Mouse (Mus musculus): ENCODE data around the gene Apmap.
"Not testable (repeated sequence)": the region's sequence is repeated elsewhere in the genome, so short reads cannot be mapped to it uniquely, and the experiment has no call there.

The Apmap gene

DNA sequence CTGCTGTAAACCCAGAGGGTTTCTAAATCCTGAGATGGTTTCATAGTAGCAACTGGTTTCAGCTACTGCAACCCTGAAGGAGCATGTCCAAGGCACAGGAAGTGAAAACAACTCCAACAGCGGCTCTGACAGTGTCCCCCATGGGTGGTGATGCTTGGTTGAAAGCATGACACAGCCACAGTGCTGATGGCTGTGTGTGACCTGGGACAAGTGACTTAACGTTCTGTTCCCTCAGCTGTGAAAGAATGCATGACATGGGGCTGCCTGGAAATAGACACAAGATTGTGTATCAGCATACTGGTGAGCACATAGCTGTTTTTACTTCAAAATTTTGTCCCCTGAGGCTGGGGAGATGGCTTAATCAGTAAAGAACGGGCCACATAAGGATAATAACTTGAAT lies 13.3 kb upstream of the Apmap start:
- DNase-seq (ENCODE audit: low spot score), result no peak

- DNase-seq (ENCODE audit: low spot score), result no peak
These were observed 1.7 kb upstream of the Apmap start for GRCm38 (mm10) chr2:150610097-150610496.

GRCm38 (mm10) chr2:150608872-150609560 lies 649 bp upstream of the Apmap start:
- DNase-seq (ENCODE audit: low spot score), result peak; percentile 90

DNA sequence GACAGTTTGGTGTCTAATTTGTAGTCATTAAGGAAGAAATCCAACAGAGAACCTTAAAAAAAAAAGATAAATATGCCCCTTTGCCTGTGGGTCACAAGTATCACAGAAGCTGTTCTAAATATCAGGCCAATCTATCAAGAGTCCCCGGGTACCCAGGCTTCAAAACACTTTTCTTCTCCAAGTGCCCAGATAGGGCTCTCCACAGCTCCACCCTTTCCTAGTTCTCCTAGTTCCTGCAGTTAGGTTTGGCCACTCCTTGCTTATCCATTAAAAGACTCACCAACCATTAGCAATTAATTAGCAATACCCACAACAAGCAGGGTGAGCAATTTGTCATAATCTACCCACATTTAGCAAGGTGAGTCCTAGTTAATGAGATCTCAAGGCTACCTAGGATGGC lies 1.3 kb downstream of the Apmap start:
- DNase-seq (ENCODE audit: low spot score), result no peak

DNA sequence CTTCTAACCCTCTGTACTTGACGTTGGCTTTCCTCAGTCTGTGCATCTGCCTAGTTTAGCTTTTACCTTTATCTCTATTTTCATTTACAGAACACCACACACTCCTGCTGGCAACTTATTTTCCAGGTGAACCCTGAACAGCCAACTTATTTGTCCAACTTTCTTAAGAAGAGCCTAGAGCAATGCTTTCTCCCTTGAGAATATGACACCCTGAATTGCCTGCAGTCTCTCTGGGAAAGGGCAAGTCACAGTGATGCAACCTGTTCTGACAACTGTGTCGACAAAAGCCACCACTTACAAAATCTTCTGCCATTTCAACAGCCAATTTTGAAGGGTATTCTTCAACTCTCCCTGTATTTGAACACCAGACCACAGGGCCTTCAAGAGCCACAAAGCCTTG lies 3.6 kb downstream of the Apmap start:
- DNase-seq (ENCODE audit: low spot score), result no peak

GRCm38 (mm10) chr2:150602166-150602565 lies 6.2 kb downstream of the Apmap start:
- no peak for DNase-seq (ENCODE audit: low spot score)

DNA sequence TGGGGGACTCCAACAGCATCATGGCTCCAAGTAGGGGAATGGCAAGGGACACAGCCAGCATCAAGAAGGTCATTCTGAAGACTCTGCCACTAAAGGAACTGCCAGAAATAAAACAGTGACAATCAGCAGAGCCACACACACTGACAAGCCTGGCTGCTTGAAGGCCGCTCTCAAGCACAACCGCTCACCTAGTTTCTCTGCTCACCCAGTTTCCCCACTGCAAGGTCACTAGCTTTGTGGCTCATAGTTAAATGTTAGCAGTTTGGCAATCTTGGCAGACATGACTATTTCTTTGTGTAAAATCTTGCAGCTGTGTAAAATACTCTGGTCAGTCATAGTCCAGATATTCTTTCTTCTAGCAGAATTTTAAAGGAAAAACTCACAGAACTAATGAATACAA lies 8.1 kb downstream of the Apmap start:
- DNase-seq (ENCODE audit: low spot score), result no peak

GRCm38 (mm10) chr2:150595411-150596190 lies 12.8 kb downstream of the Apmap start:
- no peak for DNase-seq (ENCODE audit: low spot score)

GRCm38 (mm10) chr2:150589076-150589475 lies 19.3 kb downstream of the Apmap start:
- DNase-seq (ENCODE audit: low spot score), result no peak

DNA sequence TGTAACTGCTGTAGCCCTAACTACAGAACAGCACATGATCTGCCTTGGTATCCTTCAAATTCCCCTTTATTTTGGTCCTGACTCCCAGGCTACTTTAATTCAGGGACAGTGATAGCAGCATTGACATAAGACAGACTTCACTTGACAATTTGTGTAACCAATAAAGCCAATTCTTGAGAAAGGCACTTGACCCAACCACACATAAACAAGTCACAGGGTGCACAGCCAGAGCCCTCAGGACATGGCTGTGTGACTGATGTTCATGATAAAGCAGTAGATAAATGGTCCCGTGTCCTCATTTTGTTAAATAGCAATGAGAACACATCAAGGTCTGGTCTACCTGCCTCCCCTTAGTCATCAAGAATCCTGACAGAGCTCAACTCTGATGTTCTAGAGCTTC lies 28.7 kb downstream of the Apmap start:
- no peak for DNase-seq (ENCODE audit: low spot score)

GRCm38 (mm10) chr2:150578603-150579002 lies 29.8 kb downstream of the Apmap start:
- DNase-seq (ENCODE audit: low spot score), result no peak

DNA sequence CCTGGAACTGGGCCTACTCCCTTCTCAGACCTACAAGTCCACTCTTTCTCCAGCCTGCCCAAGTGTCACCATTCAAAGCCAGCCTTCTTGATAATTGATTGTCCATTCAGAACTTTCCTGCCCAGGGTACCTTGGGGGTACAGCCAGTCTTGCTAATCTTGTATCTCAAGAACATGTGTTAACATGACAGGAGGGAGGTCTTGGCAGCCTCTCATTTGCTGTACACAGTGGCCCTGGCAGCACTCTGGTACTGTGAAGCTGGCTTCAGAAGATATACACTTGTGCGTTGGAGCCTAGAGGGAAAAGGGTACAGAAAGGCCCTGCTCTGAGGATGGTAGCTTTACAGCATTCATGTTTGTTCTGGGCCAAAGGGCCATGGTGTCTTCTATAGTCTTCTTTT lies 32.1 kb downstream of the Apmap start:
- DNase-seq (ENCODE audit: low spot score), result no peak

DNA sequence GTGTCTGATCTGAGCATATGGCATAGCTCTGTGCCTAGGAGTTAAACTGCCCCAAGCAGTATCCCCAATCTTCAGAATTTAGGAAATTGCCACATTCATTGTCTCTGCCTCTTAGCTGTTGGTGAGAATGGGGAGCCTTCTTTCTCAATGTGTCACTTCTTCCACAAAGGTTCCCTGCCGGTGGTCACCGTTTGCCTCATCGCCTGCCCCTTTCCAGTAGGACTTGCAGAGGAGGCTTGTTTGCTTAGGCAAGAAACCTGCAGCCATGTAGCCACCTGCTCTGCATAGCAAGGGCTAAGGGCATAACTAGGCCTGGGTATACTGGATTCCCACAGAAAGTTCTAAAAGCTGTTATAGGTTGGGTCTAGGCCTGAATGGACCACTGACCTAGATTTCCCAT lies 35.9 kb downstream of the Apmap start:
- DNase-seq (ENCODE audit: low spot score), result no peak

DNA sequence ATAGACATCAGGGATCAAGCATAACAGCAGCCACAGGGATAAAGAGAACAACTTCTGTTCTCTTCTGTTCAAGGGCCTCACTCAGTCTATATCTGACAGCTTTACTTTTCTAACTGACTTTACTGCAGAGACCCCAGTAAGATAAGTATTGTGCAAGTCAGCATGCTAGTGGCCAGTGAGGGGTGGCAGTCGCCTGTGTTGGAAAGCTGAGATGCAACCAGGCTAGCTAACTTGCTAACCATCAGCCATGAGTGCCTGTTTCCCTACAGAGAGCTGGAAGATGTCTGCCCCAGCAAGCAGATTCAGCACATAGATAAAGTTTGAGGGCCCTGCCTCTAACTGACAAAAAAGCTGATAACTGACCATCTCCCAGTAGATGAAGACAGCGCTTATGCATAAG lies 37.6 kb downstream of the Apmap start:
- no peak for DNase-seq (ENCODE audit: low spot score)

DNA sequence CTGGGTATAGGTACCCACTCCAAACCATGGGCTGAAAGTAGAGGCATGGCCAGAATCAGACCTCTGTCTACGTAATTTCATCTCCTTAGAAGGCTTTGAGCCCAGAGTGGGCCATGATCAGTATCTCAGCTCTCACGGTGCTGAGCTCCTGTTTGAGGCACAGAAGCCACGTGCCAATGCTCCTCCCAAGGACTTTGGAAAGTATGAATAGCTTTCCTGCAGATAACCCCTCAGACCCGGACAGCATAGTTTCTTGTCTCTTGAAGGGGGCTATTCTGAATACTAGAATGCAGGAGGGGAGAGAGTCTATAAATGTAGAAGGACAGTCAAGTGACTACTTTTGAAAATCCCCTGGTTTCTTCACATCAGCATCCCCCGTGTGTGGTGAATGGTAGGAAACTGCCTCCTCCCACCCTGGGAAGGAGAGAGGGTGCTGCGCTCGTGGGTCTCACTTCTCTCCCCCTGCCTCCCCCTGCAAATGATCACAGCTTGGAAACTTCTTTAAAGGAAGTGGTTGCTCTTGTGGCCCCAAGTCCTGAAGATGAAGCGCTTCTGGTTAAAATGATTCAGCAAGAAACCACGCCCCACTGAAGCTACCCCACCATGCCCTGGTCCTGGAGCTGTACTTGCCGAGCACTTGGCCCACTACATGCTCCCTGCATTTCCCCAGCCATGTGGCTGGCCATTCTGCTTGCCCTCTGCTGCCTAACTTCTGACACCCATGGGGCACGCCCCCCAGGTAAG lies 38.3 kb downstream of the Apmap start, which contains the start of gene Cst7:
Cst7 (plus strand) TSS at position 569 of the 744 bp plus-strand sequence.
- no peak for DNase-seq (ENCODE audit: low spot score)

DNA sequence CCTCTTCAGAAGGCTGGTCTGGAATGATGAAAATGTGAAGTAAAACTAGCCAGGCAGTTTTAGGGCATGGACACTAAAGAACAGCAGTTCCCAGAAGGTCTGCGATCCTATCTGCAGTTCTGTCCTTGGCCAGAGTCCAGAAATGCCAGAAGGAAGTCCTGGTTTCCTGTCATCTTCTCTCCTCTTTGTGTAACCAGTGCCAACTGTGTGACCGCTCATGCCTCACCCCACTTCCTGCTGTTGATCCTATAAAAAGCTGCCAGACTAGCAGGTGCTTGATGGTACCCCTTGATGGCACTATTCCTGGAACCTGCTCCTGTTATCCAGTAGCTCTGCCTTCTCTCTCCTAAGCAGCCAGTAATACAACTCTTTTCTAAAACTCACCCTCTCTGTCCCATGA lies 41.3 kb downstream of the Apmap start:
- DNase-seq (ENCODE audit: low spot score), result no peak

GRCm38 (mm10) chr2:150558568-150558967 lies 49.8 kb downstream of the Apmap start:
- DNase-seq (ENCODE audit: low spot score), result peak; percentile 43

GRCm38 (mm10) chr2:150549576-150549975 lies 58.8 kb downstream of the Apmap start:
- not testable (repeated sequence) for DNase-seq (ENCODE audit: low spot score)

Data from embryo, embryonic 10 days (tissue).